Mouse (Mus musculus) embryonic facial prominence, embryonic 12.5 days (tissue): ENCODE measurements around the gene Tpgs1. TPM values are rescaled to one million over a fixed set of nuclear protein-coding genes. Genes with fewer than 3 reads are reported as not detected.

Experiments
- ATAC-seq: fragments of 200-750 bp; cut with Nextera tagmentation; 2 replicates; pipeline ENCODE4 v1.8.0; 2017; ENCODE audit not compliant: insufficient number of reproducible peaks, insufficient read depth, low FRiP score, low TSS enrichment
- H3K27ac ChIP-seq: fragments of 300-500 bp; sonication (generic); 2 replicates; pipeline ENCODE4 v1.5.1; 2016; ENCODE audit warnings: mild to moderate bottlenecking
- H3K27me3 ChIP-seq: fragments of 300-500 bp; sonication (generic); 2 replicates; pipeline ENCODE4 v1.6.1; 2016; ENCODE audit warnings: mild to moderate bottlenecking, moderate library complexity
- H3K36me3 ChIP-seq: fragments of 300-500 bp; sonication (generic); 2 replicates; pipeline ENCODE4 v1.6.1; 2016; ENCODE audit warnings: mild to moderate bottlenecking
- H3K4me1 ChIP-seq: fragments of 300-500 bp; sonication (generic); 2 replicates; pipeline ENCODE4 v1.6.1; 2016
- H3K4me2 ChIP-seq: fragments of 300-500 bp; sonication (generic); replicated peaks from 2 replicates; pipeline ENCODE4 v1.6.1; 2016; ENCODE audit warnings: mild to moderate bottlenecking, moderate library complexity
- H3K4me3 ChIP-seq: fragments of 300-500 bp; sonication (generic); 2 replicates; pipeline ENCODE4 v1.5.1; 2016; ENCODE audit warnings: mild to moderate bottlenecking
- H3K9ac ChIP-seq: fragments of 300-500 bp; sonication (generic); 2 replicates; pipeline ENCODE4 v1.6.1; 2016; ENCODE audit warnings: mild to moderate bottlenecking, moderate library complexity
- H3K9me3 ChIP-seq: fragments of 300-500 bp; sonication (generic); 2 replicates; pipeline ENCODE4 v1.6.1; 2016; ENCODE audit warnings: mild to moderate bottlenecking, moderate library complexity
- WGBS: fragments of 180-500 bp; shearing (Covaris S2); methylation state at CpG from one replicate; pipeline ENCODE4 v1.1.7; 2016; 5-methylcytosine and 5-hydroxymethylcytosine counted together
- polyA plus RNA-seq: library from polyadenylated mRNA; unstranded; fragments of >200 nt; fragmentation: Nextera tagmentation; extraction: Ambion mirVana; gene quantifications from 2 replicates; pipeline ENCODE4 v1.2.1, GENCODE M21; 2016

The Tpgs1 gene
- polyA plus RNA-seq, 1 experiment from 2014 or later, result 66.1 TPM

- no peaks in the 10 kb centered on the region for H3K9me3 ChIP-seq
- H3K9ac ChIP-seq, result no peak overlapping the region
- H3K27ac ChIP-seq, result no peak overlapping the region
- H3K4me1 ChIP-seq, result peaks cover 14% of the 10 kb centered on the region
- H3K36me3 ChIP-seq, result no peaks in the 10 kb centered on the region
- ATAC-seq, result no peak
- WGBS, result 5% methylated on average over 43 of the region's 43 CpGs
- H3K4me2 ChIP-seq, result peak overlapping the region; percentile 98
- peaks cover 57% of the 10 kb centered on the region for H3K27me3 ChIP-seq
- peak overlapping the region; percentile 56 for H3K4me3 ChIP-seq
Observed at GRCm38 (mm10) chr10:79717640-79718357, 48.6 kb downstream of the Tpgs1 start.

- no peaks in the 10 kb centered on the region for H3K36me3 ChIP-seq
- no peak overlapping the region for H3K4me3 ChIP-seq
- H3K27me3 ChIP-seq, result peaks cover 31% of the 10 kb centered on the region
- H3K27ac ChIP-seq, result no peak overlapping the region
- H3K4me2 ChIP-seq, result no peak overlapping the region
- peaks cover 14% of the 10 kb centered on the region for H3K4me1 ChIP-seq
- no peak for ATAC-seq
- WGBS, result 66% methylated on average over 5 of the region's 5 CpGs
- no peaks in the 10 kb centered on the region for H3K9me3 ChIP-seq
- no peak overlapping the region for H3K9ac ChIP-seq
Observed at GRCm38 (mm10) chr10:79721089-79721488, 51.9 kb downstream of the Tpgs1 start.

- no peak overlapping the region for H3K4me3 ChIP-seq
- H3K9ac ChIP-seq, result no peak overlapping the region
- no peaks in the 10 kb centered on the region for H3K36me3 ChIP-seq
- peaks cover 12% of the 10 kb centered on the region for H3K27me3 ChIP-seq
- H3K4me1 ChIP-seq, result no peaks in the 10 kb centered on the region
- H3K9me3 ChIP-seq, result no peaks in the 10 kb centered on the region
- H3K27ac ChIP-seq, result no peak overlapping the region
- H3K4me2 ChIP-seq, result no peak overlapping the region
- no peak for ATAC-seq
- WGBS, result 67% methylated on average over 6 of the region's 6 CpGs
Observed at GRCm38 (mm10) chr10:79723047-79723446, 53.9 kb downstream of the Tpgs1 start.

GRCm38 (mm10) chr10:79723692-79724091 lies 54.5 kb downstream of the Tpgs1 start:
- ATAC-seq, result no peak
- no peak overlapping the region for H3K4me3 ChIP-seq
- H3K9me3 ChIP-seq, result no peaks in the 10 kb centered on the region
- no peak overlapping the region for H3K27ac ChIP-seq
- no peaks in the 10 kb centered on the region for H3K4me1 ChIP-seq
- H3K9ac ChIP-seq, result no peak overlapping the region
- H3K36me3 ChIP-seq, result no peaks in the 10 kb centered on the region
- 70% methylated on average over 7 of the region's 7 CpGs for WGBS
- H3K27me3 ChIP-seq, result peaks cover 5% of the 10 kb centered on the region
- no peak overlapping the region for H3K4me2 ChIP-seq

Other genes with a start within 250 kb of the Tpgs1 start
- not detected in 2 replicates for gene Vmn2r83, start 200.6 kb upstream of the Tpgs1 start, polyA plus RNA-seq
- 17.0 and 18.3 TPM in 2 replicates for gene Plpp2, start 135.6 kb upstream of the Tpgs1 start, polyA plus RNA-seq
- 77.4 and 82.6 TPM in 2 replicates for gene Mier2, start 114.2 kb upstream of the Tpgs1 start, polyA plus RNA-seq
- not detected in 2 replicates for gene Theg, start 82.0 kb upstream of the Tpgs1 start, polyA plus RNA-seq
- gene C2cd4c, start 55.3 kb upstream of the Tpgs1 start, polyA plus RNA-seq, result 0.03 TPM in 1 of 2 replicates, not detected in the other
- 26.2 and 27.2 TPM in 2 replicates for gene Shc2, start 31.5 kb upstream of the Tpgs1 start, polyA plus RNA-seq
- not detected in 2 replicates for gene Odf3l2, start 23.6 kb upstream of the Tpgs1 start, polyA plus RNA-seq
- gene Madcam1, start 4.8 kb upstream of the Tpgs1 start, polyA plus RNA-seq, result 6.7 and 8.4 TPM in 2 replicates
- gene Cdc34, start 12.8 kb downstream of the Tpgs1 start, polyA plus RNA-seq, result 137 and 146 TPM in 2 replicates
- gene Gzmm, start 19.7 kb downstream of the Tpgs1 start, polyA plus RNA-seq, result 0.55 and 1.5 TPM in 2 replicates
- gene Bsg, start 35.1 kb downstream of the Tpgs1 start, polyA plus RNA-seq, result 689 and 691 TPM in 2 replicates
- 0.06 and 0.08 TPM in 2 replicates for gene Hcn2, start 47.3 kb downstream of the Tpgs1 start, polyA plus RNA-seq
- 49.6 and 54.0 TPM in 2 replicates for gene Polrmt, start 77.2 kb downstream of the Tpgs1 start, polyA plus RNA-seq
- gene Fgf22, start 85.7 kb downstream of the Tpgs1 start, polyA plus RNA-seq, result 0.33 and 0.65 TPM in 2 replicates
- gene Rnf126, start 97.6 kb downstream of the Tpgs1 start, polyA plus RNA-seq, result 109 and 111 TPM in 2 replicates
- 3.5 and 3.7 TPM in 2 replicates for gene Fstl3, start 107.9 kb downstream of the Tpgs1 start, polyA plus RNA-seq
- 0.06 TPM in 1 of 2 replicates, not detected in the other for gene Prss57, start 121.6 kb downstream of the Tpgs1 start, polyA plus RNA-seq
- gene Palm, start 124.2 kb downstream of the Tpgs1 start, polyA plus RNA-seq, result 132 and 142 TPM in 2 replicates
- 2.0 and 3.1 TPM in 2 replicates for gene Misp, start 151.6 kb downstream of the Tpgs1 start, polyA plus RNA-seq
- 352 and 363 TPM in 2 replicates for gene Ptbp1, start 185.1 kb downstream of the Tpgs1 start, polyA plus RNA-seq
- 10.1 and 11.3 TPM in 2 replicates for gene Prtn3, start 205.1 kb downstream of the Tpgs1 start, polyA plus RNA-seq
- 169 and 181 TPM in 2 replicates for gene Plppr3, start 205.3 kb downstream of the Tpgs1 start, polyA plus RNA-seq
- 0.33 and 0.55 TPM in 2 replicates for gene Elane, start 216.9 kb downstream of the Tpgs1 start, polyA plus RNA-seq
- gene Cfd, start 221.5 kb downstream of the Tpgs1 start, polyA plus RNA-seq, result not detected in 2 replicates
- gene Med16, start 239.6 kb downstream of the Tpgs1 start, polyA plus RNA-seq, result 60.4 and 60.9 TPM in 2 replicates
- gene Gm26602, start 241.5 kb downstream of the Tpgs1 start, polyA plus RNA-seq, result 5.0 and 18.8 TPM in 2 replicates
- gene Kiss1r, start 247.6 kb downstream of the Tpgs1 start, polyA plus RNA-seq, result 0.85 and 1.4 TPM in 2 replicates